Mouse (Mus musculus) heart, embryonic 11.5 days (tissue): ENCODE measurements around the gene Pfkfb4. TPM values are rescaled to one million over a fixed set of nuclear protein-coding genes. Genes with fewer than 3 reads are reported as not detected.

Experiments used
- ATAC-seq: fragments of 200-750 bp; cut with Nextera tagmentation; replicated peaks from 2 replicates; pipeline ENCODE4 v1.8.0; 2017; ENCODE audit warnings: moderate library complexity; ENCODE audit not compliant: insufficient number of reproducible peaks, low FRiP score, low TSS enrichment
- H3K27ac ChIP-seq: fragments of 300-500 bp; sonication (generic); 2 replicates; pipeline ENCODE4 v1.5.1; 2014; ENCODE audit warnings: mild to moderate bottlenecking, low read depth, low read length
- H3K27me3 ChIP-seq: fragments of 300-500 bp; sonication (generic); 2 replicates; pipeline ENCODE4 v1.6.1; 2014; ENCODE audit warnings: mild to moderate bottlenecking, low read length, mixed read lengths; ENCODE audit not compliant: control insufficient read depth, insufficient read depth
- H3K36me3 ChIP-seq: fragments of 300-500 bp; sonication (generic); 2 replicates; pipeline ENCODE4 v1.6.1; 2014; ENCODE audit warnings: mild to moderate bottlenecking, low read length, moderate library complexity, mixed read lengths; ENCODE audit not compliant: control insufficient read depth, insufficient read depth
- H3K4me1 ChIP-seq: fragments of 300-500 bp; sonication (generic); 2 replicates; pipeline ENCODE4 v1.6.1; 2014; ENCODE audit warnings: low read length; ENCODE audit not compliant: control insufficient read depth, insufficient read depth
- H3K4me2 ChIP-seq: fragments of 300-500 bp; sonication (generic); 2 replicates; pipeline ENCODE4 v1.6.1; 2014; ENCODE audit warnings: mild to moderate bottlenecking, moderate library complexity
- H3K4me3 ChIP-seq: fragments of 300-500 bp; sonication (generic); 2 replicates; pipeline ENCODE4 v1.5.1; 2014; ENCODE audit warnings: low read depth, low read length
- H3K9ac ChIP-seq: fragments of 300-500 bp; sonication (generic); 2 replicates; pipeline ENCODE4 v1.6.1; 2014; ENCODE audit warnings: mild to moderate bottlenecking, low read depth, low read length, moderate library complexity
- H3K9me3 ChIP-seq: fragments of 300-500 bp; sonication (generic); replicated peaks from 2 replicates; pipeline ENCODE4 v1.6.1; 2016; ENCODE audit warnings: low read length; ENCODE audit not compliant: control insufficient read depth
- WGBS: fragments of 180-500 bp; shearing (Covaris S2); extraction: QIAGEN DNeasy Blood & Tissue Kit; methylation state at CpG from one replicate; pipeline ENCODE4 v1.1.7; 2014; ENCODE audit not compliant: insufficient replicate concordance; 5-methylcytosine and 5-hydroxymethylcytosine counted together
- polyA plus RNA-seq: library from polyadenylated mRNA; unstranded; fragments of >200 nt; fragmentation: Nextera tagmentation; extraction: Ambion mirVana; gene quantifications from 2 replicates; pipeline ENCODE4 v1.2.1, GENCODE M21; 2014

Pfkfb4 gene
- polyA plus RNA-seq, 1 experiment from 2014 or later: 4.5 TPM

DNA sequence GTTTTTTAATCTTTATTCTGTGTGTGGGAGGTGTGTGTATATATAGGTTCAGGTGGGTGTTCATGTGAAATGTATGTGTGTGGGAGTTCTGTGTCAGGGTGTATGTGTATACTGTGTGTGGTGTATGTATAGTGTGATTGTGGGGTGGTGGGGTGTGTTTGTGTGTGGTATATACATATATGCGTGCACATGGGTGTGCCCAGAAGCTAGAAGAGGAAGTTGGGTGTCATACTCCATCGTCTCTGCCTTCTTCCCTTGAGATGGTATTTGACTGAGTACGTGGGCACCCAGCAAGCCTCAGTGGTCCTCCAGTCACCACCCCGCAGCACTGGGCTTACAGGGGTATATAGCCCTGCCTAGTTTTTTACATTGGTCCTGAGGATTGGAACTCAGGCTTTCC is 29.9 kb downstream of the Pfkfb4 start:
- H3K9ac ChIP-seq: no peak overlapping the region
- no peak overlapping the region for H3K4me2 ChIP-seq
- whole genome bisulfite sequencing: 77% methylated on average over 4 of the region's 4 CpGs
- H3K27ac ChIP-seq: no peak overlapping the region
- no peak for ATAC-seq
- H3K27me3 ChIP-seq: no peaks in the 10 kb centered on the region
- H3K4me1 ChIP-seq: no peaks in the 10 kb centered on the region; the same call in 1 of the 2 replicates
- no peaks in the 10 kb centered on the region for H3K36me3 ChIP-seq
- H3K9me3 ChIP-seq: no peaks in the 10 kb centered on the region
- H3K4me3 ChIP-seq: no peak overlapping the region

DNA sequence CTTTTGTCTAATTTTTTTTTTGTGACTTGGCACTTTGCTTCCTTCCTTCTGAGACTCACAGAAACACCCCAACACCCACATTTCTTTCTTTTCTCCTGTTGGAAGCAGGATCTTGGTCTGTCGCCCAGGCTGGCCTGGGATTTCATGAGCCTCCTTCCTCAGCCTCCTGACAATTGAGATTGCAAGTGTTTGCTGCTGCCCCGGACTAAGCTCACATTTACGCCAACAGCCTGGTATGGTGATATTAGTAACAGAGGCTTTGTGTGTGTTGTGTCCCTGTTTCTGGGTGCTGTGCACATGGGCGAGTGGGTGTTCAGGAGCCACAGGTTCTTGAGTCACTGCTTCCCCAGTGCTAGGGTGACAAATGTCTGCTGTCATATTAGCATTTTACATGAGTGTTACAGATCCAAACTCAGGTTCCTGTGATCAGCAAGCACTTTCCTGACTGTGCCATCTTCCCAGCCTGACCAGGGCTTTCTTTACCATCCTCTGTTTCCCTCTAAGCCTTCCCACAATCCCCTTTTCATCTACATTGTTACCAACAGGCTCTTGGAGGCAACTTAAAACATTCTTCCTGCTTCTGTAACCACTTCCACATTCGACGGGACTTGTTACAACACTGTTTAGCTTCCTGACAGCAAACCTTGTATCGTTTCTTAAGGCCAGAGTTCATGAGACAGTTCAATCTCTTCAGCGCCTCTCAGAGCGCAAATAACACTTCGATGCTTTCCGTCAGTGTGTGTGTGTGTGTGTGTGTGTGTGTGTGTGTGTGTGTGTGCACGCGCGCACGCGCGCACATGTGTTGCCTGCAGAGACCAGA is 31.5 kb downstream of the Pfkfb4 start:
- Histone ChIP-seq H3K9ac (no peak overlapping the region), H3K4me2 (no peak overlapping the region), H3K27ac (no peak overlapping the region), H3K27me3 (no peaks in the 10 kb centered on the region), H3K36me3 (no peaks in the 10 kb centered on the region), H3K4me1 (no peaks in the 10 kb centered on the region), H3K9me3 (no peaks in the 10 kb centered on the region), H3K4me3 (no peak overlapping the region)
- no peak for ATAC-seq
- 83% methylated on average over 17 of the region's 17 CpGs for WGBS

DNA sequence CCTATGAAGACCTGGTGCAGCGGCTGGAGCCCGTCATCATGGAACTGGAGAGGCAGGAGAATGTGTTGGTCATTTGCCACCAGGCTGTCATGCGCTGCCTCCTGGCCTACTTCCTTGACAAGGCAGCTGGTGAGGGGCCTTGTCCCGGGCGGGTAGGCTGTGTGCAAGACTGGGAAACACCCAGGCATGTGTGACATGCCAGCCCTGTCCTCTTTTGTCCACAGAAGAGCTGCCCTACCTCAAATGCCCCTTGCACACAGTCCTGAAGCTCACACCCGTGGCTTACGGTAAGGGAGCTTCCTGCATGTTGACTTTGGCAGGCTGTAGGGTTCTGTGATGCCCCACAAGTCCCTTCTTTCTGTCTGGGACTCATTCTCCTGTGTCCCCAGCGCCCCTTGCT is 35.9 kb downstream of the Pfkfb4 start:
- Histone ChIP-seq H3K9me3 (no peaks in the 10 kb centered on the region), H3K4me3 (no peak overlapping the region), H3K4me2 (no peak overlapping the region), H3K9ac (no peak overlapping the region), H3K27ac (no peak overlapping the region), H3K27me3 (no peaks in the 10 kb centered on the region), H3K36me3 (no peaks in the 10 kb centered on the region), H3K4me1 (no peaks in the 10 kb centered on the region)
- WGBS: 71% methylated on average over 8 of the region's 8 CpGs
- no peak for ATAC-seq

DNA sequence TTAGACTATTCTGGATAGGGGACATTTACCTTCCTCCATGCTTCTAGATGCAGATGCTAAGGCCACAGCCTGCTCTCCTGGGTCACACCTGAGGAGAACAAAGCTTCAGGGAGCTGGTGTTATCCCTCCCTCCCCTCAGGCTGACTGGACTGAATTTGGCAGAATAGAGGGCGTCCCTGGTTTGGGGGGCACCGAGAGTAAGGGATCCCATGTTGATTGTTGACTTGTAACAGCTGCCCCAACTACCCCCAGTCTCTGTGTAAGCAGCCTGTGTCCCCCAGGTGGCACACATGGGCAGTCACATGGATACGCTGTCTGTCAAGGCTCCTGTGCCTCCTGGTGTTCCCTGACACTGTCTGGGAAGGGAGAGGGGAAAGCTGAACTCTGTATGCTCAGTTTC is 36.8 kb downstream of the Pfkfb4 start:
- Histone ChIP-seq H3K36me3 (no peaks in the 10 kb centered on the region), H3K9me3 (no peaks in the 10 kb centered on the region), H3K4me1 (no peaks in the 10 kb centered on the region), H3K9ac (no peak overlapping the region), H3K4me2 (no peak overlapping the region), H3K4me3 (no peak overlapping the region), H3K27me3 (no peaks in the 10 kb centered on the region), H3K27ac (no peak overlapping the region)
- ATAC-seq: no peak
- WGBS: 83% methylated on average over 3 of the region's 3 CpGs

DNA sequence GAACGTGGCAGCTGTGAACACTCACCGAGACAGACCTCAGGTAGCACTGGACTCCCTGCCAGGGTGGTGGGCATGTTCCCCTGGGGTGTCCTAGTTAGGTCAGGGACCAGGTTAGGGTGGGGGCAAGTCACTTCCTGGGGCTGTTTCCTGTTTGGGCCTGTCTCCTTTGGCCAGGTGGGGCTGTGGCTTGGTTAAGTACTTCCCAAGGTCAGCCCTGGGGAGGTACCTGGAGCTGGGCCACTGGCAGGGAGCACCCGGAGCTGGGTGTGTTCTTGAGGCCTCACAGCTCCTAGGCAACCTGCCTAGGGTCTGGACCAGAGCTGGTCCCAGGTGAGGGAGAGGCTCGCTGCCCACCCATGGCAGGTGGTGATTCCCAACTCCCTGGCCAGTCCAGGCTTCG is 37.3 kb downstream of the Pfkfb4 start:
- no peaks in the 10 kb centered on the region for H3K4me1 ChIP-seq
- H3K4me2 ChIP-seq: no peak overlapping the region
- H3K27me3 ChIP-seq: no peaks in the 10 kb centered on the region
- no peak for ATAC-seq
- H3K27ac ChIP-seq: no peak overlapping the region
- 71% methylated on average over 5 of the region's 5 CpGs for WGBS
- no peak overlapping the region for H3K4me3 ChIP-seq
- H3K36me3 ChIP-seq: no peaks in the 10 kb centered on the region
- H3K9me3 ChIP-seq: no peaks in the 10 kb centered on the region
- no peak overlapping the region for H3K9ac ChIP-seq

DNA sequence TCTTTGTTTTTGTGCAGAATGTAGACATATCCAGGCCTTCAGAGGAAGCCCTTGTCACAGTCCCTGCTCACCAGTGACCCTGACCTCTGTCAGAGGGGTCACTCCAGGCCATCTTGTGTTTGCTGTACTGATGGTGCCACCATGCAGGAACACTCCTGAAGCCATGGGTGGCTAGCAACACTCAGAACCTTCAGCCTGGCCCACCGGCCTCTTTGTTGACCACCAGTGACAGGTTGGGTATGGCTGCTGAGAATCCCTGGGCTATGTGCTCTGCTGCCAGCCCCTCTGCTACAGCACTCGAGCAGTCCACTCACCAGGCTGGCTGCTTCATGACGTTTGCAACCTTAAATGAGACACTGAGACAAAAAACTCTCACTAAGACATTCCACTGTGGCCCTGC is 38.7 kb downstream of the Pfkfb4 start:
- no peak overlapping the region for H3K4me3 ChIP-seq
- H3K9ac ChIP-seq: no peak overlapping the region
- H3K36me3 ChIP-seq: no peaks in the 10 kb centered on the region
- no peak overlapping the region for H3K4me2 ChIP-seq
- H3K27me3 ChIP-seq: no peaks in the 10 kb centered on the region
- H3K9me3 ChIP-seq: no peaks in the 10 kb centered on the region
- H3K27ac ChIP-seq: no peak overlapping the region
- ATAC-seq: no peak
- no peaks in the 10 kb centered on the region for H3K4me1 ChIP-seq
- 75% methylated on average over 3 of the region's 3 CpGs for WGBS

DNA sequence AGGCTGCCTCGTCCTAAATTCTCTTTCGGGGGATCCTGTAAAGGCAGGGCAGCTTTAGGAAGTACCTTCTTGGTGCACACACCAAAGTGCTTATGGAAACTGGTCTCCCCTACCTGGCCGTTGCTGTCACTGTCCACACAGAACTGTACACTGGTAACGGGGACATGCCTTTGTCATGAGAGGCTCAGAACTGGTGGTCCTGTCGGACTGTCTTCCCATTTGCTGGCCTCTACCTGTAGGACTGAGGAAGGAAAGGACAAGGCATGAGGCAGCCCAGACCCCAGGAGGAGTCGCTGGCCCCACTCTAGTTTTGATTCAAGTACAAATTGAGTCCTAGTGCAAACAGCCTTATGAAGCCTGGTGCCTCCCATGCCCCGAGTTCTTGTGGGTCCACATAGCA is 39.4 kb downstream of the Pfkfb4 start:
- Histone ChIP-seq H3K4me1 (no peaks in the 10 kb centered on the region), H3K36me3 (no peaks in the 10 kb centered on the region), H3K9ac (no peak overlapping the region), H3K4me3 (no peak overlapping the region), H3K27ac (no peak overlapping the region), H3K4me2 (no peak overlapping the region), H3K9me3 (no peaks in the 10 kb centered on the region), H3K27me3 (no peaks in the 10 kb centered on the region)
- no peak for ATAC-seq
- 90% methylated on average over 7 of the region's 7 CpGs for WGBS

DNA sequence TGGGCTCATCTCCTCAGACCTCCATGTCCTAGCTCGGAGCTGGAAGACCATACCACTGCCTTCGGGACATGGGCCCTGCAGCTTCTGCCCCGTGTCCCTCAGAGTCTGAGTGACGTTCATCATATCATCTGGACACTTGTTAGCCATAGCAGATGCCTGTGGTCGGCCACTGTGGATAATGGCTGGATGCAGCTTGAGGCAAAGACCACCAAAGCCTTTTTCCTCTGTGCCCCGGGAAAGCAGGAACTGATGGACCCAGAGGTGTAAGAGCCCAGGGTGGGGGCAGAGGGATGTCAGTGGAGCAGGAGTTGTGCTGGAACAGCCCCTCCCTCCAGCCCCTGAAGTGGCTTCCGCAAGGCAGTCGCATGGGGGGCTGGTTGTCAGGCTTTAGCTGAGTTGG is 40.1 kb downstream of the Pfkfb4 start:
- Histone ChIP-seq H3K4me2 (no peak overlapping the region), H3K9me3 (no peaks in the 10 kb centered on the region), H3K27me3 (no peaks in the 10 kb centered on the region), H3K9ac (no peak overlapping the region), H3K4me1 (no peaks in the 10 kb centered on the region), H3K4me3 (no peak overlapping the region), H3K27ac (no peak overlapping the region), H3K36me3 (no peaks in the 10 kb centered on the region)
- WGBS: 71% methylated on average over 8 of the region's 8 CpGs
- no peak for ATAC-seq

DNA sequence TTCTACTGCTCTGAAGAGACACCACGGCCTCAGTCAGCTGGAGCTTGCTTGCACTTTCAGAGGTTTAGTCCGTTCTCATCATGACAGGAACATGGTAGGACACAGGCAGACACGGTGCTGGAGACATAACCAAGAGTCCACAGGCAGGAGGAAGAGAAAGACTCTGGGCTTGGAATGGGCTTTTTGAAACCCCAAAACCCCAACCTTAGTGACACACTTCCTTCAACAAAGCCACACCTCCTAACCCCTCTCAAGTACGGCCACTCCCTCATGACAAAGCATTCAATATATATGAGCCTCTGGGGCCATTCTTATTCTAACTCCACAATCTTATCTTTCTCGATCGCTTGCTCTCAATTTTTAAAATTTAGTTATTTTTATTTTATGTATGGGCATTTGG is 40.9 kb downstream of the Pfkfb4 start:
- no peaks in the 10 kb centered on the region for H3K36me3 ChIP-seq
- H3K4me1 ChIP-seq: no peaks in the 10 kb centered on the region
- ATAC-seq: no peak
- H3K27ac ChIP-seq: no peak overlapping the region
- no peak overlapping the region for H3K9ac ChIP-seq
- no peaks in the 10 kb centered on the region for H3K27me3 ChIP-seq
- H3K4me2 ChIP-seq: no peak overlapping the region
- 76% methylated on average over 6 of the region's 6 CpGs for WGBS
- H3K9me3 ChIP-seq: no peaks in the 10 kb centered on the region
- no peak overlapping the region for H3K4me3 ChIP-seq
